Mouse (Mus musculus) hindbrain, embryonic 14.5 days (tissue): ENCODE measurements around the gene Asrgl1. TPM values are rescaled to one million over a fixed set of nuclear protein-coding genes. Genes with fewer than 3 reads are reported as not detected.

ENCODE experiments used
- ATAC-seq: fragments of 200-750 bp; cut with Nextera tagmentation; 2 replicates; pipeline ENCODE4 v1.8.0; 2017; ENCODE audit warnings: moderate number of reproducible peaks, mild to moderate bottlenecking, moderate TSS enrichment, moderate library complexity; ENCODE audit not compliant: low FRiP score
- DNase-seq: peaks from one replicate; pipeline ENCODE4 v3.0.0-alpha.2; 2015; ENCODE audit warnings: low spot score
- H3K27ac ChIP-seq: fragments of 300-500 bp; sonication (generic); 2 replicates; pipeline ENCODE4 v1.5.1; 2014; ENCODE audit warnings: mild to moderate bottlenecking, moderate library complexity
- H3K27me3 ChIP-seq: fragments of 300-500 bp; sonication (generic); 2 replicates; pipeline ENCODE4 v1.6.1; 2014; ENCODE audit warnings: mild to moderate bottlenecking, low read length, mixed read lengths; ENCODE audit not compliant: control insufficient read depth, insufficient read depth
- H3K36me3 ChIP-seq: fragments of 300-500 bp; sonication (generic); replicated peaks from 2 replicates; pipeline ENCODE4 v1.6.1; 2014; ENCODE audit not compliant: control insufficient read depth, insufficient read depth
- H3K4me1 ChIP-seq: fragments of 300-500 bp; sonication (generic); replicated peaks from 2 replicates; pipeline ENCODE4 v1.6.1; 2014; ENCODE audit warnings: antibody characterized with exemption, low read length, mixed read lengths; ENCODE audit not compliant: control insufficient read depth, insufficient read depth
- H3K4me2 ChIP-seq: fragments of 300-500 bp; sonication (generic); replicated peaks from 2 replicates; pipeline ENCODE4 v1.6.1; 2014; ENCODE audit warnings: mild to moderate bottlenecking, moderate library complexity
- H3K4me3 ChIP-seq: fragments of 300-500 bp; sonication (generic); replicated peaks from 2 replicates; pipeline ENCODE4 v1.5.1; 2014; ENCODE audit warnings: mild to moderate bottlenecking, low read length
- H3K9ac ChIP-seq: fragments of 300-500 bp; sonication (generic); 2 replicates; pipeline ENCODE4 v1.6.1; 2014
- H3K9me3 ChIP-seq: fragments of 300-500 bp; sonication (generic); 2 replicates; pipeline ENCODE4 v1.6.1; 2016; ENCODE audit warnings: low read length; ENCODE audit not compliant: control insufficient read depth
- WGBS: fragments of 180-500 bp; shearing (Covaris S2); extraction: QIAGEN DNeasy Blood & Tissue Kit; methylation state at CpG from one replicate; pipeline ENCODE4 v1.1.7; 2014; 5-methylcytosine and 5-hydroxymethylcytosine counted together
- polyA plus RNA-seq: library from polyadenylated mRNA; unstranded; fragments of >200 nt; fragmentation: Nextera tagmentation; extraction: Ambion mirVana; gene quantifications from 2 replicates; pipeline ENCODE4 v1.2.1, GENCODE M21; 2014

The Asrgl1 gene
- polyA plus RNA-seq, 1 experiment from 2014 or later, result 27.0 TPM

GRCm38 (mm10) chr19:9067292-9067691 lies 68.1 kb downstream of the Asrgl1 start:
- 80% methylated on average over 5 of the region's 5 CpGs for WGBS
- Histone ChIP-seq H3K9me3 (no peaks in the 10 kb centered on the region), H3K9ac (no peak overlapping the region), H3K4me2 (no peak overlapping the region), H3K27ac (no peak overlapping the region), H3K4me3 (no peak overlapping the region), H3K36me3 (no peaks in the 10 kb centered on the region), H3K4me1 (peaks cover 26% of the 10 kb centered on the region), H3K27me3 (no peaks in the 10 kb centered on the region)
- DNase-seq, result no peak
- no peak for ATAC-seq

DNA sequence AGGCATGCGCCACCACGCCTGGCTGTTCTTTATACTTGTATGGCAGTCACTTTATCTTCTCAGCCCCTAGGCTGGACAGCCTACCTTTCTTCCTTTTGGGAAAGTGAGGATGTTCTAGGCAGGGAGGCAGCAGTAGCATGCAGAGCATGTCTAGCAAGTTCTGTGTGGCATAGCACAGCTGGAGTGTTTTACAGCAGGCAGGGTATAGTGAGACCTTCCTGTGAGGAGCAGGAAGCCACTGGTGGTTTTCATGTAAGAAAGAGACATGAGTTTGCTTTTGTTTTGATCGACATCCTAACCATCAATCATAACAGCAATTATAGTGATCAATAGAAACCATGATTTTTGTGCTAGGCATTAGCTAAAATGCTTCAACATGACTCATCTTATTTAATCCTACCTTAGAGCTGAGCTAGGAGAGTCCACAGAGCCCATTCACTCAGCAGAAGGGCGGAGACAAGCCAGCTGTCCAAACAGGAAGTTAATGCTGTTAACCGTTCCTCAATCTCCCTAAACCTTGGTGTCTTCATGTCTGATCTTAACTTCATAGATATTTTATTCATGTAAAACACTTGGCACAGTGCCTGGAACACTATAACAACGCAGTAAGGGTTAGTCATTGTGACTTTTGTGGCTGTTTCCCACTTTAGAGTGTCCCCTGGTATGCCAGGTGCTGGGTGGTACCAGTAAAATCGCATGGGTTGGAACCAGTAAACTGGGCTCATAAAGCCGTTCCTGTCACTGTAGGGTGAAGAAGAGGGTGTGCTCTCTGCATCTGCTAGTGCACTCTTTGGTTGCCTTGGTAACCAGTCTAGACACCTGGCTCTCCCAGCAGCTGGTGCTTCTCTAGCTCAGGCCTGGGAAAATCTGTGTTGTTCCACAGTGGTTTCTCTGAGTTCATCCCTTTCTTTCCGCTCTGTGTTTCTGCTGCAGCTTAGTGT lies 69.5 kb downstream of the Asrgl1 start:
- Histone ChIP-seq H3K27ac (peak overlapping the region; percentile 68), H3K9ac (no peak overlapping the region), H3K9me3 (no peaks in the 10 kb centered on the region), H3K36me3 (no peaks in the 10 kb centered on the region), H3K27me3 (no peaks in the 10 kb centered on the region), H3K4me1 (peaks cover 14% of the 10 kb centered on the region), H3K4me3 (no peak overlapping the region), H3K4me2 (no peak overlapping the region)
- ATAC-seq (peak; percentile 81; the same call in 1 of the 2 replicates), DNase-seq (peak; percentile 59)
- 61% methylated on average over 9 of the region's 9 CpGs for WGBS

- Histone ChIP-seq H3K9me3 (no peaks in the 10 kb centered on the region), H3K27ac (no peak overlapping the region), H3K27me3 (no peaks in the 10 kb centered on the region), H3K4me2 (no peak overlapping the region), H3K4me3 (no peak overlapping the region), H3K9ac (no peak overlapping the region), H3K36me3 (no peaks in the 10 kb centered on the region), H3K4me1 (peaks cover 5% of the 10 kb centered on the region)
- ATAC-seq, result no peak
- no peak for DNase-seq
- 82% methylated on average over 3 of the region's 3 CpGs for WGBS
These were observed 71.6 kb downstream of the Asrgl1 start for GRCm38 (mm10) chr19:9063831-9064230.

DNA sequence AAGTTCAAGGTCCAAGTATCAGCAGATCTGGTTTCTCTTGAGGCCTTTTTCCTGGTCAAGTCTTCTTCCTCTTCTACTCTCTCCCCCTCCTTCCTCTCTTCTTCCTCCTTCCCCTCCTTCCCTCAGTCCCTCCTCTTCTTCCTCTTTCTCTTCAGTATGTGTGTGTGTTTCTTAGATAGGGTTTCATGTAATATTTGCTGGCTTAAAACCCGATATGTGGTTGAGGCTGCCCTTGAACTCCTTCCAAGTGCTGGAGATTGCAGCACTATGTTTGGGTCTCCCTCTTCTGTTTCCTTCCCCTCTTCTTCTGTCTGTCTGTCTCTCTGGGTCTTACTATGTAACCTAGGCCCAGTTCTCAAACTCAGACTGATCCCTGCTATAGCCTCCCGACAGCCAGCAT lies 72.6 kb downstream of the Asrgl1 start:
- ATAC-seq (no peak), DNase-seq (no peak)
- 100% methylated on average over 2 of the region's 2 CpGs for WGBS
- peaks cover 5% of the 10 kb centered on the region for H3K4me1 ChIP-seq
- H3K36me3 ChIP-seq, result no peaks in the 10 kb centered on the region
- H3K9ac ChIP-seq, result no peak overlapping the region
- H3K9me3 ChIP-seq, result no peaks in the 10 kb centered on the region
- H3K4me3 ChIP-seq, result no peak overlapping the region
- H3K4me2 ChIP-seq, result no peak overlapping the region
- H3K27ac ChIP-seq, result no peak overlapping the region
- H3K27me3 ChIP-seq, result no peaks in the 10 kb centered on the region

DNA sequence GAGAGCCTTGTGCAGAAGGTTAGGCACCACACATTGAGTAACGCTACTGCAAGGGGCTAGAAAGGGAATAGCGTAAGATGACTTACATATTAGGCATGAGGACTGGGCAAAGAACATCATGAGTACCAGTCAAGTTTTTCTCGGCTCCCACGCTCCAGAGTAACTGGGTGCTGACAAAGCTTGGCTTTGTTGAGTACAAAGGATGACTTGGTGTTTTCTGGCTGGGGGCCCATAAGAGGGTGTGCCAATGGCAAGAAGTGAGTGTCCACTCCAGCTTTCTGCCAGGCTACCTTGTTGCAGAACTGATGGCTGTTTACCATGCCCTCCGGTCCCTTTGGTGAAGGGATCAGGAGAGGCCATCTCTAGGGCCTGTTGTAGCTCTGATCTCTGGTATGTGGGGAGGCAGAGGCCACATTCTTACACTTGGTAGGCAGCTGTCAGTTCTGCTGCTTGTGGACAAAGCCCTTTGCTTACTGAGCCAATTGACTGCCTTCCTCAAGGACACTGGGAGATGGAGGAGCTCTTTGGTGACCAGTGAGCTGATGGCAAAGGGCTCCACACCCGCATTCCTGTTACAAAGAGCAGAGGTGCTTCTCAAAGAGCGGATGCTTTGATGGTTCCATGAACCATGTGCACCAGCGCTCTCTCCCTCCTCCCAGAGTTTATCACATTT lies 74.1 kb downstream of the Asrgl1 start:
- H3K4me3 ChIP-seq, result no peak overlapping the region
- DNase-seq (no peak), ATAC-seq (no peak)
- H3K9ac ChIP-seq, result no peak overlapping the region
- no peak overlapping the region for H3K4me2 ChIP-seq
- 80% methylated on average over 8 of the region's 8 CpGs for WGBS
- H3K27ac ChIP-seq, result no peak overlapping the region
- H3K9me3 ChIP-seq, result no peaks in the 10 kb centered on the region
- H3K4me1 ChIP-seq, result peaks cover 1% of the 10 kb centered on the region; the same call in 1 of the 2 replicates
- H3K36me3 ChIP-seq, result no peaks in the 10 kb centered on the region
- no peaks in the 10 kb centered on the region for H3K27me3 ChIP-seq

DNA sequence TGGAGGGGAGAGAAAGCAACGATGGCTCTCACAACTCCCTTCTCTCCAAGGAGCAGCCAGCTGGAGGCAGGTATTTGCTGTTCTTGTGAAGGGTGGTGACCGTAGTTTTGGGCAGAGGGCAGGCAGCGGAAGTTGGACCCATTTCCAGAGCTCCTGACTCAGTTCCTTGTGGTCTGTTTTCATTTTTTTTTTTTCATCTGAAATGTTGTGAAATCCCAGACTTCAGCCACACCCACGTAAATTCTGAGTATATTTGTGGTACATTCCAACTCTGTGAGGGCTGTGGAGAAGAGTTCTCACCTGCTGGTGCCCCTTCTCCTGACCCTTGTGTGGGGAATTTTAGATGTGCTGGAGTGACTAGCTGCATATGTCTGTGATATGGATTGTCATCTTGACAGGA lies 75.3 kb downstream of the Asrgl1 start:
- no peaks in the 10 kb centered on the region for H3K9me3 ChIP-seq
- ATAC-seq, result no peak
- no peaks in the 10 kb centered on the region for H3K4me1 ChIP-seq
- no peak overlapping the region for H3K9ac ChIP-seq
- WGBS, result 75% methylated on average over 4 of the region's 4 CpGs
- H3K36me3 ChIP-seq, result no peaks in the 10 kb centered on the region
- H3K4me2 ChIP-seq, result no peak overlapping the region
- no peak overlapping the region for H3K27ac ChIP-seq
- no peak overlapping the region for H3K4me3 ChIP-seq
- H3K27me3 ChIP-seq, result no peaks in the 10 kb centered on the region
- DNase-seq, result no peak

Other genes starting within 250 kb of the Asrgl1 start
- gene 1810009A15Rik, start 246.8 kb downstream of the Asrgl1 start, polyA plus RNA-seq, result 42.7 and 49.2 TPM in 2 replicates
- gene Gm49416, start 246.7 kb downstream of the Asrgl1 start, polyA plus RNA-seq, result 2.5 TPM in 1 of 2 replicates, not detected in the other
- 26.4 and 28.5 TPM in 2 replicates for gene Ints5, start 242.6 kb downstream of the Asrgl1 start, polyA plus RNA-seq
- 76.8 and 84.1 TPM in 2 replicates for gene Ganab, start 237.6 kb downstream of the Asrgl1 start, polyA plus RNA-seq
- gene B3gat3, start 215.3 kb downstream of the Asrgl1 start, polyA plus RNA-seq, result 81.6 and 83.9 TPM in 2 replicates
- 1.4 and 1.6 TPM in 2 replicates for gene Rom1, start 206.3 kb downstream of the Asrgl1 start, polyA plus RNA-seq
- gene Eml3, start 206.1 kb downstream of the Asrgl1 start, polyA plus RNA-seq, result 5.8 and 6.1 TPM in 2 replicates
- gene Mta2, start 193.8 kb downstream of the Asrgl1 start, polyA plus RNA-seq, result 29.3 and 30.3 TPM in 2 replicates
- gene Tut1, start 181.8 kb downstream of the Asrgl1 start, polyA plus RNA-seq, result 20.0 and 23.0 TPM in 2 replicates
- 308 and 316 TPM in 2 replicates for gene Eef1g, start 168.6 kb downstream of the Asrgl1 start, polyA plus RNA-seq
- gene Ahnak, start 146.4 kb downstream of the Asrgl1 start, polyA plus RNA-seq, result 4.5 and 4.9 TPM in 2 replicates
- gene Scgb1a1, start 47.7 kb downstream of the Asrgl1 start, polyA plus RNA-seq, result not detected in 2 replicates